Mouse (Mus musculus) stomach, postnatal 0 days (tissue): Measurements from ENCODE around the gene Scarf1. TPM values are rescaled to one million over a fixed set of nuclear protein-coding genes. Genes with fewer than 3 reads are reported as not detected.
"Not testable (repeated sequence)": the region's sequence is repeated elsewhere in the genome, so short reads cannot be mapped to it uniquely, and the experiment has no call there.

Experiments
- ATAC-seq: fragments of 200-750 bp; cut with Nextera tagmentation; 2 replicates; pipeline ENCODE4 v1.8.0; 2017; ENCODE audit not compliant: low FRiP score, low TSS enrichment
- DNase-seq: peaks from one replicate; pipeline ENCODE4 v3.0.0-alpha.2; 2016; ENCODE audit warnings: low spot score
- H3K27ac ChIP-seq: fragments of 300-500 bp; sonication (generic); replicated peaks from 2 replicates; pipeline ENCODE4 v1.5.1; 2014; ENCODE audit warnings: mild to moderate bottlenecking, control low read depth
- H3K27me3 ChIP-seq: fragments of 300-500 bp; sonication (generic); 2 replicates; pipeline ENCODE4 v1.6.1; 2014; ENCODE audit warnings: low read length; ENCODE audit not compliant: control insufficient read depth, insufficient read depth
- H3K36me3 ChIP-seq: fragments of 300-500 bp; sonication (generic); 2 replicates; pipeline ENCODE4 v1.6.1; 2014; ENCODE audit warnings: low read length, mixed read lengths; ENCODE audit not compliant: control insufficient read depth, insufficient read depth
- H3K4me1 ChIP-seq: fragments of 300-500 bp; sonication (generic); replicated peaks from 2 replicates; pipeline ENCODE4 v1.6.1; 2014; ENCODE audit warnings: antibody characterized with exemption; ENCODE audit not compliant: control insufficient read depth, insufficient read depth
- H3K4me2 ChIP-seq: fragments of 300-500 bp; sonication (generic); replicated peaks from 2 replicates; pipeline ENCODE4 v1.6.1; 2014; ENCODE audit warnings: low read depth, mild to moderate bottlenecking, control low read depth, moderate library complexity
- H3K4me3 ChIP-seq: fragments of 300-500 bp; sonication (generic); 2 replicates; pipeline ENCODE4 v1.5.1; 2014; ENCODE audit warnings: low read depth, low read length, control low read depth
- H3K9ac ChIP-seq: fragments of 300-500 bp; sonication (generic); 2 replicates; pipeline ENCODE4 v1.6.1; 2014; ENCODE audit warnings: mild to moderate bottlenecking, low read length, control low read depth, mixed read lengths
- H3K9me3 ChIP-seq: fragments of 300-500 bp; sonication (generic); 2 replicates; pipeline ENCODE4 v1.6.1; 2016; ENCODE audit warnings: low read length; ENCODE audit not compliant: control insufficient read depth
- CTCF ChIP-seq: IDR thresholded peaks from 2 replicates; pipeline ENCODE4 v1.5.1; 2016; ENCODE audit warnings: antibody characterized with exemption, low read depth, mild to moderate bottlenecking, moderate library complexity
- EP300 ChIP-seq: optimal IDR thresholded peaks from 2 replicates; pipeline ENCODE3; 2016; ENCODE audit warnings: antibody characterized with exemption
- WGBS: fragments of 180-500 bp; shearing (Covaris S2); extraction: QIAGEN DNeasy Blood & Tissue Kit; methylation state at CpG from one replicate; pipeline ENCODE4 v1.1.7; 2014; 5-methylcytosine and 5-hydroxymethylcytosine counted together
- polyA plus RNA-seq: library from polyadenylated mRNA; unstranded; fragments of >200 nt; fragmentation: Nextera tagmentation; extraction: Ambion mirVana; gene quantifications from 2 replicates; pipeline ENCODE4 v1.2.1, GENCODE M21; 2015

Scarf1 gene
- polyA plus RNA-seq, 1 experiment from 2014 or later, result 2.8 TPM

GRCm38 (mm10) chr11:75552906-75553482 is 39.7 kb downstream of the Scarf1 start:
- Histone ChIP-seq H3K27ac (peak overlapping the region; percentile 88), H3K36me3 (no peaks in the 10 kb centered on the region; the same call in 1 of the 2 replicates), H3K4me3 (no peak overlapping the region), H3K4me2 (no peak overlapping the region), H3K4me1 (peaks cover 22% of the 10 kb centered on the region), H3K9me3 (no peaks in the 10 kb centered on the region), H3K27me3 (no peaks in the 10 kb centered on the region), H3K9ac (no peak overlapping the region)
- TF ChIP-seq EP300 (no peak), CTCF (no peak)
- ATAC-seq, result no peak
- no peak for DNase-seq
- WGBS, result 44% methylated on average over 7 of the region's 7 CpGs

GRCm38 (mm10) chr11:75556006-75556405 is 42.7 kb downstream of the Scarf1 start:
- H3K4me1 ChIP-seq, result peaks cover 15% of the 10 kb centered on the region
- WGBS, result 94% methylated on average over 6 of the region's 6 CpGs
- not testable (repeated sequence) for H3K4me2 ChIP-seq, H3K36me3 ChIP-seq, H3K9ac ChIP-seq, H3K4me3 ChIP-seq, H3K27me3 ChIP-seq, ATAC-seq, DNase-seq, H3K27ac ChIP-seq, H3K9me3 ChIP-seq
- peak; percentile 29 for TF ChIP-seq CTCF

GRCm38 (mm10) chr11:75557142-75557541 is 43.8 kb downstream of the Scarf1 start:
- Histone ChIP-seq H3K27ac (no peak overlapping the region), H3K4me3 (no peak overlapping the region), H3K9ac (no peak overlapping the region), H3K36me3 (no peaks in the 10 kb centered on the region; the same call in 1 of the 2 replicates), H3K27me3 (no peaks in the 10 kb centered on the region), H3K4me2 (no peak overlapping the region), H3K9me3 (no peaks in the 10 kb centered on the region), H3K4me1 (peaks cover 4% of the 10 kb centered on the region)
- TF ChIP-seq CTCF, result no peak
- TF ChIP-seq EP300, result no peak
- DNase-seq (no peak), ATAC-seq (no peak)
- 84% methylated on average over 6 of the region's 6 CpGs for WGBS

- Histone ChIP-seq H3K27ac (no peak overlapping the region), H3K27me3 (no peaks in the 10 kb centered on the region), H3K9ac (no peak overlapping the region), H3K4me1 (no peaks in the 10 kb centered on the region), H3K4me3 (no peak overlapping the region), H3K4me2 (no peak overlapping the region), H3K9me3 (no peaks in the 10 kb centered on the region), H3K36me3 (no peaks in the 10 kb centered on the region; the same call in 1 of the 2 replicates)
- WGBS, result 78% methylated on average over 1 of the region's 1 CpGs
- no peak for DNase-seq
- no peak for ATAC-seq
- peak; percentile 57 for TF ChIP-seq CTCF
- no peak for TF ChIP-seq EP300
Observed at GRCm38 (mm10) chr11:75558101-75558500, 44.8 kb downstream of the Scarf1 start.

- TF ChIP-seq EP300 (no peak), CTCF (no peak)
- no peaks in the 10 kb centered on the region for H3K27me3 ChIP-seq
- WGBS, result 83% methylated on average over 8 of the region's 8 CpGs
- H3K27ac ChIP-seq, result no peak overlapping the region
- no peaks in the 10 kb centered on the region; the same call in 1 of the 2 replicates for H3K36me3 ChIP-seq
- no peak overlapping the region for H3K4me2 ChIP-seq
- H3K4me3 ChIP-seq, result no peak overlapping the region
- DNase-seq, result no peak
- H3K9me3 ChIP-seq, result no peaks in the 10 kb centered on the region
- ATAC-seq, result no peak
- H3K4me1 ChIP-seq, result 0 out of 2 replicates have a peak, but pooled peaks cover 4% of the 10 kb centered on the region
- no peak overlapping the region for H3K9ac ChIP-seq
Observed at GRCm38 (mm10) chr11:75559870-75560504, 46.6 kb downstream of the Scarf1 start.
